Mouse (Mus musculus): ENCODE measurements around the gene Pfkp. TPM values are rescaled to one million over a fixed set of nuclear protein-coding genes. Genes with fewer than 3 reads are reported as not detected.

The Pfkp gene
- polyA plus RNA-seq (2012; rRNA removed): 147 and 153 TPM in 2 replicates

GRCm38 (mm10) chr13:6648669-6649233 lies at the start of gene Pfkp:
Gene Pfkp (minus strand): TSS chr13:6648777.

Other genes starting within 250 kb of the Pfkp start
- gene Pitrm1, start 100.6 kb downstream of the Pfkp start, polyA plus RNA-seq (2012; rRNA removed): 12.4 and 13.4 TPM in 2 replicates

Measured in colon, adult 2 months (tissue).